Mouse (Mus musculus) stomach, embryonic 15.5 days (tissue): ENCODE results near the gene Nabp2. TPM values are rescaled to one million over a fixed set of nuclear protein-coding genes. Genes with fewer than 3 reads are reported as not detected.

Source experiments
- ATAC-seq: fragments of 200-750 bp; cut with Nextera tagmentation; 2 replicates; pipeline ENCODE4 v1.8.0; 2017; ENCODE audit warnings: low read depth, moderate number of reproducible peaks, moderate TSS enrichment; ENCODE audit not compliant: insufficient read depth, low FRiP score
- H3K27ac ChIP-seq: fragments of 300-500 bp; sonication (generic); 2 replicates; pipeline ENCODE4 v1.5.1; 2015; ENCODE audit warnings: mild to moderate bottlenecking, inconsistent platforms
- H3K27me3 ChIP-seq: fragments of 300-500 bp; sonication (generic); replicated peaks from 2 replicates; pipeline ENCODE4 v1.6.1; 2015; ENCODE audit warnings: inconsistent platforms
- H3K36me3 ChIP-seq: fragments of 300-500 bp; sonication (generic); 2 replicates; pipeline ENCODE4 v1.6.1; 2015; ENCODE audit warnings: inconsistent platforms
- H3K4me1 ChIP-seq: fragments of 300-500 bp; sonication (generic); 2 replicates; pipeline ENCODE4 v1.6.1; 2015; ENCODE audit warnings: inconsistent platforms
- H3K4me2 ChIP-seq: fragments of 300-500 bp; sonication (generic); 2 replicates; pipeline ENCODE4 v1.6.1; 2015; ENCODE audit warnings: mild to moderate bottlenecking, inconsistent platforms
- H3K4me3 ChIP-seq: fragments of 300-500 bp; sonication (generic); replicated peaks from 2 replicates; pipeline ENCODE4 v1.5.1; 2015; ENCODE audit warnings: inconsistent platforms
- H3K9ac ChIP-seq: fragments of 300-500 bp; sonication (generic); 2 replicates; pipeline ENCODE4 v1.6.1; 2015; ENCODE audit warnings: inconsistent platforms
- H3K9me3 ChIP-seq: fragments of 300-500 bp; sonication (generic); 2 replicates; pipeline ENCODE4 v1.6.1; 2016; ENCODE audit warnings: inconsistent platforms
- WGBS: fragments of 180-500 bp; shearing (Covaris S2); methylation state at CpG from one replicate; pipeline ENCODE4 v1.1.7; 2015; 5-methylcytosine and 5-hydroxymethylcytosine counted together
- polyA plus RNA-seq: library from polyadenylated mRNA; unstranded; fragments of >200 nt; fragmentation: Nextera tagmentation; extraction: Ambion mirVana; gene quantifications from 2 replicates; pipeline ENCODE4 v1.2.1, GENCODE M21; 2015

Gene Nabp2
- polyA plus RNA-seq, 1 experiment from 2014 or later: 66.3 TPM

DNA sequence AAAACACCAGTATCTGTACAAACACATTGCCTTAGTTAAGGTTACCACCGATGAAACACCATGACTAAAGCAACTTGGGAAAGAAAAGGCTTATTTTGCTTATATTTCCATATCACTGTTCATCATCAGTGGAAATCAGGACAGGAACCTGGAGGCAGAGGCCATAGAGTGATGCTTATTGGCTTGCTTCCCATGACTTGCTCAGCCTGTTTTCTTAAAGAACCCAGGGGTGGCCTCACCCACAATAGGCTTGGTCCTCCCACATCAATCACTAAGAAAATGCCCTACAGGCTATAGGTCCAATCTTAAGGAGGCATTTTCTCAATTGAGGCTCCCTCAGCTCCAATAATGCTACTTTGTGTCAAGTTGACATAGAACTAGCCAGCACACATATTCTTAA is 31.4 kb upstream of the Nabp2 start:
- Histone ChIP-seq H3K36me3 (peaks cover 26% of the 10 kb centered on the region), H3K4me3 (no peak overlapping the region), H3K9ac (no peak overlapping the region), H3K27me3 (no peaks in the 10 kb centered on the region), H3K4me2 (no peak overlapping the region), H3K9me3 (no peaks in the 10 kb centered on the region), H3K27ac (no peak overlapping the region), H3K4me1 (0 out of 2 replicates have a peak, but pooled peaks cover 4% of the 10 kb centered on the region)
- ATAC-seq: no peak
- WGBS: 78% methylated on average over 1 of the region's 1 CpGs

DNA sequence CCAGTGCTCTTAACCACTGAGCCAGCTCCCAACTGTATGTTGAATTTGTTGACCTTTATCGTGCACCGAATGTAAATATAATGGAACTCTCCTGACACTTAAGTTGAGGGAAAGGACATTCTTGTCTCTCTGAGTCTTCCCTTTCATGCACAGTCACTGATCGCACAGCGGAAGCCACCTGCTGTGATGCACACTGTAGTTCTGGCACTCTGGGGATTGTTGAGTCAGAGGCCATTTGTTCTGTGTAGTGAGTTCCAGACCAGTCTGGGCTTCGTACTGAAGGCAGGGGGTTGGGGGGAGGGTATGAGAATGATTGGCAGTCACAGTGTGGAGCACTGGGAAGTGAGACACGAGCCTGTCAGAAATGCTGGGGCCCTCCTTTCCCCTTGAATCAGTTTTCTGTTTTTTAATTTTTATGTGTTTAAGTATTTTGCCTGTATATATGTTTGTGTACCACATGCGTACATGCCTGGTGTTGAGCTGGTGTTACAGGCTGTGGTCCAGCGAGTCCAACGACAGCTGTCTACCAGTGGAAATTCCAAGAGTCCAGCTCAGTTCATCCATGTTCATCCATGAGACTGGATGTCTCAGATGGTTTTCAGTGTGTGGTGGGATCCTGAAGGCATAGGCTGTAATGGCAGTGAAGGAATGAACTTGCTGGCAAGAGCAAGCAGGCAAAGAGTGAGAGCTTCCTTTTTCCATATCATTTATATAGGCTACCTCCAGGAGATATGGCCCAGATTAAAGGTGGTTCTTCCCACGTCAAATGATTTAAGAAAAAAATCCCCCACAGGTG is 30.2 kb upstream of the Nabp2 start:
- peaks cover 35% of the 10 kb centered on the region for H3K36me3 ChIP-seq
- no peak for ATAC-seq
- WGBS: 85% methylated on average over 10 of the region's 10 CpGs

DNA sequence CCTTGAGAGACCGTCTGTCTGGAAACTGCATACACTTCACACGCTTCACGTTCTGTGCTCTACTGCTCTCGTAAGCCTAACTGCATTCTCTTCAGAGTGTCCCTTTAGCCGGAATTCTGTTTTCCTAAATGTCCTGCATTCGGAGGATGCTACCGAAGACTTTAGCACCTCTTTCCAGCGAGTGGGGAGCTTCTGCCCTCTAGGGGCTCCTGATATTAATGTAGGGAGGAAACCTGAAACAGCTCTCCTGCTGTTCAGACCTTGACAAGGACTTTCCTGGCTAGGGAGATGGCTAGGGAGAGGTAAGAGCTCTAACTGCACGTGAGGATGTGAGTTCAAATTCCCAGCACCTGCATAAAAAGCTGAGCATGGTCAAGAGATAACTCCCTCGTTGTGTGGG is 29.1 kb upstream of the Nabp2 start:
- no peak for ATAC-seq
- Histone ChIP-seq H3K27ac (no peak overlapping the region), H3K4me3 (no peak overlapping the region), H3K27me3 (no peaks in the 10 kb centered on the region), H3K4me2 (no peak overlapping the region), H3K4me1 (0 out of 2 replicates have a peak, but pooled peaks cover 4% of the 10 kb centered on the region), H3K9ac (no peak overlapping the region), H3K36me3 (peaks cover 39% of the 10 kb centered on the region), H3K9me3 (no peaks in the 10 kb centered on the region)
- WGBS: 52% methylated on average over 10 of the region's 10 CpGs

More for the DNA sequence above, 30.2 kb upstream of the Nabp2 start:
- no peak overlapping the region for H3K4me2 ChIP-seq
- no peak overlapping the region for H3K27ac ChIP-seq
- H3K9me3 ChIP-seq: no peaks in the 10 kb centered on the region
- no peak overlapping the region for H3K9ac ChIP-seq
- H3K4me1 ChIP-seq: 0 out of 2 replicates have a peak, but pooled peaks cover 4% of the 10 kb centered on the region
- no peaks in the 10 kb centered on the region for H3K27me3 ChIP-seq
- no peak overlapping the region for H3K4me3 ChIP-seq

DNA sequence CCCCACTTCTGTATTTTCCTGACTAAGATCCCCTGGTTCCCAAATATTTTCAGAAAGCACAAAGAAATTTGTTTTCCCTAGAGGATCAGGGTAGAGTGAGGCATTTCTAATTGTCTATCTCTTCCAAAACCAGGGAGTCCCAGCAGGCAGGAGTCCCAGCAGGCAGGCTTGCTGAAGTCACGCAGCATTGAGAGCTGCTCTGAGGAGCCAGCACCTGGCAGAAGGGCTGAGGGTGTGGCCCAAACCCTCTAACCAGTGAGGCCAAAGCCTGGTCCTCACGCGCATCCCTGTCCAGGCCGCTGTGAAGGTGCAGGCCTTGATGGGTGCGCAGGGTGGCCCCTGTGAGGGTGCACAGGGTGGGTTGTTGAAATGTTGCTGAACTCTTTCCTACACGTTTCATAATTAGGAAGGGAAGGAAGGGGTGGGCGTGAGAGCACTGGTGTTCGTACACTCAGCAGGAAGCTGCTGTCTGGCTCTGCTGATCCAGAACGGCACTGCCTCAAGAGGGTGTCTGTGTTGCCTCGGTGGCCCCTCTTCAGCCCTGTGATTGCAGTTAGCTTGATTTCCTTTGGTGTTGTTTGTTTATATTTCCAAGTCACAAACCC is 27.5 kb upstream of the Nabp2 start:
- no peak for ATAC-seq
- 70% methylated on average over 10 of the region's 10 CpGs for WGBS
- Histone ChIP-seq H3K4me2 (no peak overlapping the region), H3K27me3 (no peaks in the 10 kb centered on the region), H3K36me3 (peaks cover 47% of the 10 kb centered on the region), H3K9ac (no peak overlapping the region), H3K9me3 (no peaks in the 10 kb centered on the region), H3K4me3 (no peak overlapping the region), H3K27ac (peak overlapping the region; percentile 1; the same call in 1 of the 2 replicates), H3K4me1 (0 out of 2 replicates have a peak, but pooled peaks cover 4% of the 10 kb centered on the region)

DNA sequence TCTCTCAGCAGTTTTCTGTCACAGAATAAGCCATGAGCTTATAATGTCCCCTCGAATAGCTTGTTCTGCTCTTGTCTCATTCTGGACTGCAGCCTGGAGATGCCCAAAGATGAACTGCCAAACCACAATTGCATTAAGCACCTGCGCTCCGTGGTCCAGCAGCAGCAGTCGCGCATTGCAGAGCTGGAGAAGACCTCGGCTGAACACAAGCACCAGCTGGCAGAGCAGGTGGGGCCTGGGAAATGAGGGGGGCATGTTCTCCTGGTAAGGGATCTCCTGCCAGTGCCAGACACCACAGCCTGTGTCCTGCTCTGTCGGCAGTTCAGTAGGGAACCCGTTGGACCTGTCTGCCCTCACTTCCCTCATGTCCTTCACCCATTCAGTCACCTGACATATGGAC is 25.1 kb upstream of the Nabp2 start:
- no peak for ATAC-seq
- Histone ChIP-seq H3K4me1 (0 out of 2 replicates have a peak, but pooled peaks cover 4% of the 10 kb centered on the region), H3K36me3 (peaks cover 46% of the 10 kb centered on the region), H3K27ac (no peak overlapping the region), H3K4me2 (no peak overlapping the region), H3K9ac (no peak overlapping the region), H3K27me3 (no peaks in the 10 kb centered on the region), H3K4me3 (no peak overlapping the region), H3K9me3 (no peaks in the 10 kb centered on the region)
- 91% methylated on average over 8 of the region's 8 CpGs for WGBS

DNA sequence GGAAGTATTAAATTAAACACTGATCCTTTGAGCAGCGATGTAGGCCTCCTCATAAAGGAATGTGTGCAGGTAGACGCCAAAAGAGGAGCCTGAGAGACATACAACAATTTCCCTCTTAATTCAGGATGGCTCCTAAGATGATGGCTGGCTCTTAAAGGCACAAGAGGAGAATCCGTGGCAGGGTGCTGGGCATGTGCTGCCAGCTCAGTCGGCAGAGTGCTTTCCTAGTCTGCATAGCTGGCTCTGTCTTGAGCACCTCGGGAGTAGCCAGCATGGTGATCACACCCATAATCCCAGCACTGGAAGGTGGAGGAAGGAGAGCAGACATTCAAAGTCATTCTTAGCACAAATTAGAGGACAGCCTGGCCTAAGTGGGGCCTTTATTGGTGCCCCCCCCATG is 24.6 kb upstream of the Nabp2 start:
- H3K27ac ChIP-seq: no peak overlapping the region
- 0 out of 2 replicates have a peak, but pooled peaks cover 4% of the 10 kb centered on the region for H3K4me1 ChIP-seq
- H3K36me3 ChIP-seq: peaks cover 42% of the 10 kb centered on the region
- no peak overlapping the region for H3K9ac ChIP-seq
- ATAC-seq: no peak
- no peak overlapping the region for H3K4me3 ChIP-seq
- H3K27me3 ChIP-seq: no peaks in the 10 kb centered on the region
- WGBS: 84% methylated on average over 5 of the region's 5 CpGs
- no peaks in the 10 kb centered on the region for H3K9me3 ChIP-seq
- no peak overlapping the region for H3K4me2 ChIP-seq

DNA sequence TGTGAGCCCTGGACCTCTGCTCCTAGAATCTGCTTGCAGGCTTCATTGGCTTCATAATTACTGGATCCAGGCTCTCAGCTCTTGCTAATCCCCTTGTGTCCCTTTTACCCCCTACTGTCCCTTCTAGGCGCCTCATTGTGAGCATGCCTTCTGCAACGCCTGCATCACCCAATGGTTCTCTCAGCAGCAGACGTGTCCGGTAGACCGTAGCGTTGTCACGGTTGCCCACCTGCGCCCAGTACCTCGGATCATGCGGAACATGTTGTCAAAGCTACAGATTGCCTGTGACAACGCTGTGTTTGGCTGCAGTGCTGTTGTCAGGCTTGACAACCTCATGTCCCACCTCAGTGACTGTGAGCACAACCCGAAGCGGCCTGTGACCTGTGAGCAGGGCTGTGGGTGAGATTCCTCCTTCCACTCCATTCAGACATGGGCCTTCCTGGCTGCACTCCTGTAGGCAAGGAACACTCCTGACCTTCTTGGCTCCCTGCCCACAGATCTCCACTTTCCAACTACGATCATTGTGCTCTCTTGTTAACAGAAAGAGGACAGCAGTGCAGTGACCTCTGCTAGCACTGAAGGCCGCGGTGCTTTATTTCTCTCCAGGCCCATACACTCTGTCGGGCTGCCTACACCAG is 24.0 kb upstream of the Nabp2 start:
- no peak for ATAC-seq
- Histone ChIP-seq H3K27ac (no peak overlapping the region), H3K36me3 (peaks cover 38% of the 10 kb centered on the region)

DNA sequence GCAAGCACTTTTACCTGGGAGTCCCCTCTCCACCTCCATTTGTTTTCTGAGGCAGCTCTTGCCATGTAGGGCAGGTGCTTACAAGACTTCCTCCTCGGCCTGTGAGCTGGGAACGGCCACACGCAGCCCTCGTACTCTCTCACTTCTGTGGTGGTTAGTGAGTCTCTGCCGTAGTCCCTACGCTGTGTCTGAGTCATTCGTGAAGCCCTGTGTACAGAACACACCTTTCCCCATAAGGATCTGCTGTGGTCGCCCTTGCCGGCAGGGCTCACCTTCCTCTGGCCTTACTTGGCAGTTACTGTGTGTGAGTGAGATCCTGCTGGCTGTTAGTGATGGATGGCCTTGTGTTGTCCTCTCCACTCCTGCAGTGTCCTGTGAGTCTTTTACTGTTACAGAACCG is 23.4 kb upstream of the Nabp2 start:
- H3K9ac ChIP-seq: no peak overlapping the region
- 0 out of 2 replicates have a peak, but pooled peaks cover 3% of the 10 kb centered on the region for H3K4me1 ChIP-seq
- H3K36me3 ChIP-seq: peaks cover 40% of the 10 kb centered on the region
- no peak overlapping the region for H3K4me3 ChIP-seq
- H3K27me3 ChIP-seq: no peaks in the 10 kb centered on the region
- WGBS: 80% methylated on average over 10 of the region's 10 CpGs
- H3K9me3 ChIP-seq: no peaks in the 10 kb centered on the region
- ATAC-seq: no peak
- no peak overlapping the region for H3K27ac ChIP-seq
- H3K4me2 ChIP-seq: no peak overlapping the region

More for the DNA sequence above, 24.0 kb upstream of the Nabp2 start:
- H3K4me1 ChIP-seq: 0 out of 2 replicates have a peak, but pooled peaks cover 4% of the 10 kb centered on the region
- 82% methylated on average over 17 of the region's 17 CpGs for WGBS
- no peak overlapping the region for H3K4me3 ChIP-seq
- H3K9me3 ChIP-seq: no peaks in the 10 kb centered on the region
- H3K27me3 ChIP-seq: no peaks in the 10 kb centered on the region
- no peak overlapping the region for H3K4me2 ChIP-seq
- no peak overlapping the region for H3K9ac ChIP-seq

DNA sequence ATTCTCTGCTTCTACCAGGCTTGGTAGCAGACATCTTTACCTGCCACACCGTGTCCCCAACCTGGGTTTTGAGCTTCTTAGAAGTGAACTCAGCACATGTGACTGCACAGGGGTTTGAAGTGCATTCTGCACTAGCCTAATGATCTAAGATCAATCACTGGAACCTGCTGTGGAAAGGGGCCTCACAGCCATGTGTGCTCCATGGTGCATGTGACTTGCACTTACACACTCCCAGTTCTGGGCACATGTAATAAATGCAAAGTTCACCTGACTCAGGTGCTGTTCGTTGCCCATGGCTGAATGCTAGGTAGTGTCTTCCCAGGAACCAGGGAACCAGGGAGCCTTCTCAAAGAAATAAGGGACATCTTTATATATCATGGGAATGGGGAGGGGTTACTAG is 22.1 kb upstream of the Nabp2 start:
- H3K4me2 ChIP-seq: no peak overlapping the region
- no peak for ATAC-seq
- H3K4me1 ChIP-seq: no peaks in the 10 kb centered on the region
- H3K36me3 ChIP-seq: peaks cover 38% of the 10 kb centered on the region
- 96% methylated on average over 2 of the region's 2 CpGs for WGBS
- H3K4me3 ChIP-seq: no peak overlapping the region
- no peak overlapping the region for H3K9ac ChIP-seq
- H3K27me3 ChIP-seq: no peaks in the 10 kb centered on the region
- H3K9me3 ChIP-seq: no peaks in the 10 kb centered on the region
- no peak overlapping the region for H3K27ac ChIP-seq

DNA sequence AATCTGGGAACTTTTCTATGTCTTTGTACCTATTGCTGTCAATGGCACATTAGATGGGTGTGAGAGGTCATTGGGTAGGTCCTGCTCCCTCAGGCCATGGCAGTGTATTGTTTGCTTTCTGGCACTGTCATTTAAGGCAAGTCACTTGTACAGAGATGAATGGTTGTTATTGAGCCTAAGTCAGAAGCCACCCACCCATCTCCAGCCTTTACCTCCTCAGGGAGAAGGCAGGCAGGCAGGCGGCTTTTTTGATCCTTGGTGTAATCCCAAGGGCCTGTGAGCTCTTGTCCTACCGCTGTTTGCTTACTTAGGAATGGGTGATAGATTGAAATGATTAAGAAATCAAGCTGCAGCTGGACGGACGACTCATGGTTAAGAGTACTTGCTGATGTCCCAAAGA is 18.2 kb upstream of the Nabp2 start:
- Histone ChIP-seq H3K4me2 (no peak overlapping the region), H3K4me3 (no peak overlapping the region), H3K9me3 (no peaks in the 10 kb centered on the region), H3K4me1 (no peaks in the 10 kb centered on the region), H3K36me3 (peaks cover 19% of the 10 kb centered on the region), H3K9ac (no peak overlapping the region), H3K27me3 (no peaks in the 10 kb centered on the region), H3K27ac (no peak overlapping the region)
- ATAC-seq: no peak
- WGBS: 71% methylated on average over 4 of the region's 4 CpGs

DNA sequence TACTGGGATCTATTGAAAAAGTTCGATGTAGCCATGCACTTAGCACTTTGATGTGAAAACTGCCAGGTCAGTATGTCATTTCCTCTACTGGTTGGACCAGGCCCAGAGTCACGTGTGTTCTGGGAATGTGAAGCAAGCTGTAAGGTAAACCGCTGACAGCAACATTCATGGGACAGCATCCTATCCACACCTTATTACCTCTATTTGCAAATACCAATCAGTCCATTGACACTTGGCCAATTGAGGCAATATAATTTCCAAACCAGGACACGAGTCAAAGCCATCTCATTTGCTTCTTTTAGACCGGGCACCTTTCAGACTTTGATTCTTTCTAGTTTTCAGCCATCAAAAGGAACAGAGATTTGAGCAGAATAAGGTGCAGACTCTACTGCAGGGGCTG is 17.8 kb upstream of the Nabp2 start:
- H3K9ac ChIP-seq: no peak overlapping the region
- H3K27ac ChIP-seq: no peak overlapping the region
- ATAC-seq: no peak
- H3K4me1 ChIP-seq: no peaks in the 10 kb centered on the region
- H3K27me3 ChIP-seq: no peaks in the 10 kb centered on the region
- 88% methylated on average over 5 of the region's 5 CpGs for WGBS
- peaks cover 18% of the 10 kb centered on the region for H3K36me3 ChIP-seq
- no peaks in the 10 kb centered on the region for H3K9me3 ChIP-seq
- H3K4me2 ChIP-seq: no peak overlapping the region
- H3K4me3 ChIP-seq: no peak overlapping the region

DNA sequence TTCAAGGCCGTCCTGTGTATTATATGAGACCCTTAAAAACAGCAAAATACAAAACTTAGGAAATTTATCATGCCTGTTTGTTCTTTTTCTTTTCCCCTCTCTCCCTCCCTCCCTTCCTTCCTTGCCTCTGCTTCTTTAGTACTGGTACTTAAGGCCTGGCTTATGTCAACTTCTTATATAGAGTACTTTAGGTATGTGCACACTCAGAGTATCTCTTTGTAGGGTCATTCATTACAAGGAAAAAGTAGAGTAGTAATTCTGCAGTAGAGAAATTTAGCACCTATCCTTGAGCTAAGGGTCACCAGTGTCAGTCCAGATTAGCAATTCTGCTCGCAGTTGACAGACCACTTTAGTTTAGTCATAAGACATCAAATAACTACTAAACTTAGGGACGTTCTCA is 14.0 kb upstream of the Nabp2 start:
- Histone ChIP-seq H3K27ac (no peak overlapping the region), H3K36me3 (peaks cover 37% of the 10 kb centered on the region), H3K9me3 (no peaks in the 10 kb centered on the region), H3K4me2 (no peak overlapping the region), H3K27me3 (no peaks in the 10 kb centered on the region), H3K9ac (no peak overlapping the region), H3K4me1 (no peaks in the 10 kb centered on the region), H3K4me3 (no peak overlapping the region)
- WGBS: 78% methylated on average over 3 of the region's 3 CpGs
- no peak for ATAC-seq
